Mouse (Mus musculus) lung, adult 2 months (tissue): ENCODE results near the gene Sez6l.

Experiments used
- CTCF ChIP-seq: fragments of 200-500 bp; IDR thresholded peaks from 2 replicates; pipeline ENCODE4 v1.5.1; 2011; ENCODE audit warnings: mild to moderate bottlenecking, low read length, control low read depth; ENCODE audit not compliant: insufficient read depth
- POLR2A ChIP-seq: fragments of 200-500 bp; IDR thresholded peaks from 2 replicates; pipeline ENCODE4 v1.6.1; 2011; ENCODE audit warnings: low read depth, mild to moderate bottlenecking, control low read depth, low read length, borderline replicate concordance; ENCODE audit errors: extremely low read depth

GRCm38 (mm10) chr5:112619344-112619743, 42.4 kb upstream of the Sez6l start:
- no peak for TF ChIP-seq POLR2A
- no peak for TF ChIP-seq CTCF
